ENCODE assay signal across 25 mouse cellular contexts in genomic region chr2:164425401-164425800, GRCm38 (mm10). TPM values are rescaled to one million over a fixed set of nuclear protein-coding genes. Genes with fewer than 3 reads are reported as not detected.
A peak's percentile ranks its signal among the peaks of the same experiment; 100 is the strongest.
DNase-seq lines count a peak whose midpoint lies in the region; ATAC-seq lines count a peak whose summit lies in the region.
"Had no signal": no experiment of that assay in that cellular context is flagged by ENCODE, and none has a peak within 500 bp of the region (broad histone marks: within the 10 kb centered on the region; RNA-seq: fewer than 3 reads in every experiment).

No protein-coding gene starts in this region.

- H3K4me3 ChIP-seq in forebrain, embryonic 14.5 days (ENCODE audit: low read depth, low read length): no peak overlapping the region
- no peak overlapping the region for H3K4me3 ChIP-seq in forebrain, embryonic 12.5 days (replicated peaks)
- no peak overlapping the region for H3K4me3 ChIP-seq in kidney, embryonic 14.5 days (ENCODE audit: low read length)
- H3K4me3 ChIP-seq: liver, embryonic 15.5 days; lung, embryonic 15.5 days; megakaryocyte, embryonic 14.5 days had no signal

- H3K9ac ChIP-seq in forebrain, embryonic 14.5 days (ENCODE audit: low read length): no peak overlapping the region
- no peak overlapping the region for H3K9ac ChIP-seq in forebrain, embryonic 12.5 days
- H3K9ac ChIP-seq in kidney, embryonic 14.5 days (ENCODE audit: low read depth, low read length): no peak overlapping the region
- H3K9ac ChIP-seq: liver, embryonic 15.5 days; lung, embryonic 15.5 days had no signal

- H3K9me3 ChIP-seq in forebrain, embryonic 14.5 days (replicated peaks; ENCODE audit: control insufficient read depth, low read length): no peaks in the 10 kb centered on the region
- no peaks in the 10 kb centered on the region for H3K9me3 ChIP-seq in forebrain, embryonic 12.5 days
- no peaks in the 10 kb centered on the region for H3K9me3 ChIP-seq in kidney, embryonic 14.5 days (ENCODE audit: control insufficient read depth, low read length)
- H3K9me3 ChIP-seq: liver, embryonic 15.5 days; lung, embryonic 15.5 days; megakaryocyte, embryonic 14.5 days had no signal

- no peak for ATAC-seq in forebrain, embryonic 14.5 days
- no peak for ATAC-seq in forebrain, embryonic 12.5 days (ENCODE audit: low FRiP score)
- no peak for ATAC-seq in kidney, embryonic 14.5 days (ENCODE audit: low FRiP score, low TSS enrichment)
- ATAC-seq: CD4-positive, CD25-positive, alpha-beta regulatory T cell, adult 4 months; forebrain, embryonic 16.5 days had no signal

- DNase-seq in forebrain, embryonic 14.5 days (ENCODE audit: low spot score): peak; percentile 46
- peak; percentile 65 for DNase-seq in kidney, adult 11 months
- DNase-seq in brain, adult 2 months (ENCODE audit: low read depth, low spot score): peak; percentile 48
- DNase-seq in kidney, postnatal 14 days: peak; percentile 68
- DNase-seq in urinary bladder, adult 2 months (ENCODE audit: low spot score): no peak
- DNase-seq: cerebellum, adult 18-20 months; gastrocnemius, postnatal 10 days; heart, adult 11 months; lung, postnatal 36 days; midbrain, embryonic 14.5 days; right cerebral cortex, postnatal 14 days; thymus, adult 2 months; thymus, postnatal 4 days had no signal

- no peaks in the 10 kb centered on the region for H3K27me3 ChIP-seq in forebrain, embryonic 14.5 days (replicated peaks; ENCODE audit: control insufficient read depth, insufficient read depth, low read length)
- peaks cover 7% of the 10 kb centered on the region; the same call in 1 of the 2 replicates for H3K27me3 ChIP-seq in forebrain, embryonic 12.5 days
- no peaks in the 10 kb centered on the region for H3K27me3 ChIP-seq in kidney, embryonic 14.5 days (ENCODE audit: control insufficient read depth, insufficient read depth, low read length)
- H3K27me3 ChIP-seq: lung, embryonic 15.5 days had no signal

- 83% methylated on average over 5 of the region's 5 CpGs for WGBS in forebrain, embryonic 14.5 days
- 90% methylated on average over 5 of the region's 5 CpGs for WGBS in forebrain, embryonic 12.5 days
- WGBS in kidney, embryonic 14.5 days: 84% methylated on average over 5 of the region's 5 CpGs

- H3K36me3 ChIP-seq in forebrain, embryonic 14.5 days (ENCODE audit: control insufficient read depth, insufficient read depth, low read length): no peaks in the 10 kb centered on the region
- no peaks in the 10 kb centered on the region for H3K36me3 ChIP-seq in forebrain, embryonic 12.5 days (replicated peaks)
- H3K36me3 ChIP-seq in kidney, embryonic 14.5 days (ENCODE audit: control insufficient read depth, insufficient read depth, low read length): peaks cover 35% of the 10 kb centered on the region; the same call in 1 of the 2 replicates

- no peak overlapping the region for H3K4me2 ChIP-seq in forebrain, embryonic 14.5 days (ENCODE audit: low read length)
- no peak overlapping the region for H3K4me2 ChIP-seq in forebrain, embryonic 12.5 days
- H3K4me2 ChIP-seq in kidney, embryonic 14.5 days (replicated peaks; ENCODE audit: low read depth, low read length): no peak overlapping the region
- H3K4me2 ChIP-seq: heart, embryonic 11.5 days; liver, embryonic 15.5 days; lung, embryonic 15.5 days had no signal

- H3K27ac ChIP-seq in forebrain, embryonic 14.5 days (ENCODE audit: low read depth, low read length): no peak overlapping the region
- no peak overlapping the region for H3K27ac ChIP-seq in forebrain, embryonic 12.5 days
- no peak overlapping the region for H3K27ac ChIP-seq in kidney, embryonic 14.5 days (ENCODE audit: low read depth, low read length)
- H3K27ac ChIP-seq: kidney, postnatal 0 days; liver, embryonic 15.5 days; lung, embryonic 15.5 days; stomach, postnatal 0 days had no signal

- H3K4me1 ChIP-seq in forebrain, embryonic 14.5 days (ENCODE audit: control insufficient read depth, insufficient read depth, low read length): no peaks in the 10 kb centered on the region
- H3K4me1 ChIP-seq in forebrain, embryonic 12.5 days: no peaks in the 10 kb centered on the region
- peaks cover under 1% of the 10 kb centered on the region; the same call in 1 of the 2 replicates for H3K4me1 ChIP-seq in kidney, embryonic 14.5 days (ENCODE audit: control insufficient read depth, insufficient read depth, low read length)
- H3K4me1 ChIP-seq: liver, embryonic 15.5 days; megakaryocyte, embryonic 14.5 days had no signal

RNA-seq across cellular contexts. Expression of gene Sdc4, which starts 18.3 kb away (rescaled TPM):
- polyA plus RNA-seq in forebrain, embryonic 14.5 days (2014; fragmentation: Nextera tagmentation; extraction: Ambion mirVana): 3.9 and 4.2 TPM in 2 replicates
- polyA plus RNA-seq in forebrain, embryonic 12.5 days (2016; fragmentation: Nextera tagmentation; extraction: Ambion mirVana): 12.1 and 12.6 TPM in 2 replicates
- 87.8 and 108 TPM in 2 replicates for polyA plus RNA-seq in kidney, embryonic 14.5 days (2014; fragmentation: Nextera tagmentation; extraction: Ambion mirVana)
- 150 and 162 TPM in 2 replicates for polyA plus RNA-seq in urinary bladder, adult 2 months (2012; rRNA removed)

RNA-seq across cellular contexts. Expression of gene Matn4, which starts 20.4 kb away (rescaled TPM):
- 0.08 and 0.10 TPM in 2 replicates for polyA plus RNA-seq in forebrain, embryonic 14.5 days (2014; fragmentation: Nextera tagmentation; extraction: Ambion mirVana)
- polyA plus RNA-seq in forebrain, embryonic 12.5 days (2016; fragmentation: Nextera tagmentation; extraction: Ambion mirVana): 3.3 and 4.0 TPM in 2 replicates
- 0.12 and 0.20 TPM in 2 replicates for polyA plus RNA-seq in kidney, embryonic 14.5 days (2014; fragmentation: Nextera tagmentation; extraction: Ambion mirVana)
- polyA plus RNA-seq in urinary bladder, adult 2 months (2012; rRNA removed): 3.1 and 3.4 TPM in 2 replicates
- polyA plus RNA-seq: CD4-positive, CD25-positive, alpha-beta regulatory T cell, adult 4 months; midbrain, embryonic 14.5 days had no signal

RNA-seq across cellular contexts. Expression of gene Rbpjl, which starts 22.5 kb away (rescaled TPM):
- polyA plus RNA-seq in forebrain, embryonic 14.5 days (2014; fragmentation: Nextera tagmentation; extraction: Ambion mirVana): 0.06 TPM in 1 of 2 replicates, not detected in the other
- polyA plus RNA-seq in forebrain, embryonic 12.5 days (2016; fragmentation: Nextera tagmentation; extraction: Ambion mirVana): 0.08 and 0.09 TPM in 2 replicates
- polyA plus RNA-seq in kidney, embryonic 14.5 days (2014; fragmentation: Nextera tagmentation; extraction: Ambion mirVana): not detected in 2 replicates
- polyA plus RNA-seq in urinary bladder, adult 2 months (2012; rRNA removed): 0.01 TPM in 1 of 2 replicates, not detected in the other
- polyA plus RNA-seq: CD4-positive, CD25-positive, alpha-beta regulatory T cell, adult 4 months; hindbrain, embryonic 11.5 days; kidney, postnatal 0 days; midbrain, embryonic 14.5 days; neural tube, embryonic 11.5 days had no signal

RNA-seq across cellular contexts. Expression of gene Sys1, which starts 31.4 kb away (rescaled TPM):
- 76.3 and 86.6 TPM in 2 replicates for polyA plus RNA-seq in forebrain, embryonic 14.5 days (2014; fragmentation: Nextera tagmentation; extraction: Ambion mirVana)
- 60.5 and 67.4 TPM in 2 replicates for polyA plus RNA-seq in forebrain, embryonic 12.5 days (2016; fragmentation: Nextera tagmentation; extraction: Ambion mirVana)
- 66.8 and 69.4 TPM in 2 replicates for polyA plus RNA-seq in kidney, embryonic 14.5 days (2014; fragmentation: Nextera tagmentation; extraction: Ambion mirVana)
- 38.9 and 45.9 TPM in 2 replicates for polyA plus RNA-seq in urinary bladder, adult 2 months (2012; rRNA removed)

RNA-seq across cellular contexts. Expression of gene Gm20458, which starts 35.4 kb away (rescaled TPM):
- polyA plus RNA-seq in forebrain, embryonic 14.5 days (2014; fragmentation: Nextera tagmentation; extraction: Ambion mirVana): 6.2 and 8.9 TPM in 2 replicates
- 4.7 and 6.2 TPM in 2 replicates for polyA plus RNA-seq in forebrain, embryonic 12.5 days (2016; fragmentation: Nextera tagmentation; extraction: Ambion mirVana)
- 7.1 and 8.4 TPM in 2 replicates for polyA plus RNA-seq in kidney, embryonic 14.5 days (2014; fragmentation: Nextera tagmentation; extraction: Ambion mirVana)
- 3.0 and 4.4 TPM in 2 replicates for polyA plus RNA-seq in urinary bladder, adult 2 months (2012; rRNA removed)
- polyA plus RNA-seq: CD4-positive, CD25-positive, alpha-beta regulatory T cell, adult 4 months had no signal
